Comparison of ENCODE assay signal across 19 mouse cellular contexts in genomic region chr6:57766287-57766686, GRCm38 (mm10). TPM values are rescaled to one million over a fixed set of nuclear protein-coding genes. Genes with fewer than 3 reads are reported as not detected.
DNase-seq lines count a peak whose midpoint lies in the region; ATAC-seq lines count a peak whose summit lies in the region.
"Had no signal": no experiment of that assay in that cellular context is flagged by ENCODE, and none has a peak within 500 bp of the region (broad histone marks: within the 10 kb centered on the region; RNA-seq: fewer than 3 reads in every experiment).

No protein-coding gene starts in this region.

- H3K36me3 ChIP-seq in heart, embryonic 10.5 days: peaks cover 10% of the 10 kb centered on the region
- no peaks in the 10 kb centered on the region for H3K36me3 ChIP-seq in liver, embryonic 11.5 days (ENCODE audit: control insufficient read depth, insufficient read depth, low read length)
- H3K36me3 ChIP-seq in stomach, embryonic 15.5 days: no peaks in the 10 kb centered on the region
- peaks cover 19% of the 10 kb centered on the region; the same call in 1 of the 2 replicates for H3K36me3 ChIP-seq in midbrain, embryonic 13.5 days

- no peaks in the 10 kb centered on the region for H3K9me3 ChIP-seq in heart, embryonic 10.5 days
- no peaks in the 10 kb centered on the region for H3K9me3 ChIP-seq in liver, embryonic 11.5 days (ENCODE audit: control insufficient read depth, low read length)
- no peaks in the 10 kb centered on the region for H3K9me3 ChIP-seq in stomach, embryonic 15.5 days
- no peaks in the 10 kb centered on the region for H3K9me3 ChIP-seq in midbrain, embryonic 13.5 days
- H3K9me3 ChIP-seq: heart, embryonic 15.5 days; neural tube, embryonic 13.5 days had no signal

- no peak overlapping the region for H3K4me3 ChIP-seq in heart, embryonic 10.5 days
- no peak overlapping the region for H3K4me3 ChIP-seq in liver, embryonic 11.5 days (ENCODE audit: low read depth, low read length)
- no peak overlapping the region for H3K4me3 ChIP-seq in stomach, embryonic 15.5 days (replicated peaks)
- no peak overlapping the region for H3K4me3 ChIP-seq in midbrain, embryonic 13.5 days (replicated peaks)
- H3K4me3 ChIP-seq: heart, embryonic 15.5 days; neural tube, embryonic 13.5 days had no signal

- peak; percentile 87 for ATAC-seq in liver, embryonic 11.5 days (replicated peaks; ENCODE audit: low FRiP score)
- peak; percentile 87 for ATAC-seq in stomach, embryonic 15.5 days (ENCODE audit: insufficient read depth, low FRiP score, low read depth)
- no peak for ATAC-seq in midbrain, embryonic 13.5 days
- ATAC-seq: forebrain, postnatal 0 days had no signal

- H3K9ac ChIP-seq in liver, embryonic 11.5 days (ENCODE audit: low read depth, low read length): no peak overlapping the region
- H3K9ac ChIP-seq in stomach, embryonic 15.5 days: no peak overlapping the region
- no peak overlapping the region for H3K9ac ChIP-seq in midbrain, embryonic 13.5 days (replicated peaks)
- H3K9ac ChIP-seq: forebrain, postnatal 0 days; heart, embryonic 15.5 days; hindbrain, embryonic 14.5 days; neural tube, embryonic 13.5 days had no signal

- H3K4me2 ChIP-seq in liver, embryonic 11.5 days: peak overlapping the region; percentile 39
- no peak overlapping the region for H3K4me2 ChIP-seq in stomach, embryonic 15.5 days
- H3K4me2 ChIP-seq in midbrain, embryonic 13.5 days (replicated peaks): no peak overlapping the region
- H3K4me2 ChIP-seq: heart, embryonic 15.5 days; hindbrain, embryonic 14.5 days; neural tube, embryonic 13.5 days had no signal

- H3K4me1 ChIP-seq in heart, embryonic 10.5 days: peaks cover 16% of the 10 kb centered on the region
- H3K4me1 ChIP-seq in liver, embryonic 11.5 days (replicated peaks; ENCODE audit: control insufficient read depth, insufficient read depth, low read length): peaks cover 29% of the 10 kb centered on the region
- H3K4me1 ChIP-seq in stomach, embryonic 15.5 days: no peaks in the 10 kb centered on the region
- no peaks in the 10 kb centered on the region for H3K4me1 ChIP-seq in midbrain, embryonic 13.5 days (replicated peaks)
- H3K4me1 ChIP-seq: neural tube, embryonic 13.5 days had no signal

- WGBS in heart, embryonic 10.5 days: 68% methylated on average over 1 of the region's 1 CpGs
- WGBS in liver, embryonic 11.5 days: 56% methylated on average over 1 of the region's 1 CpGs
- 68% methylated on average over 1 of the region's 1 CpGs for WGBS in stomach, embryonic 15.5 days
- WGBS in midbrain, embryonic 13.5 days: 96% methylated on average over 1 of the region's 1 CpGs

- peak overlapping the region; percentile 36; the same call in 1 of the 2 replicates for H3K27ac ChIP-seq in heart, embryonic 10.5 days
- peak overlapping the region; percentile 73; the same call in 1 of the 2 replicates for H3K27ac ChIP-seq in liver, embryonic 11.5 days (ENCODE audit: low read depth, low read length)
- H3K27ac ChIP-seq in stomach, embryonic 15.5 days: no peak overlapping the region
- no peak overlapping the region for H3K27ac ChIP-seq in midbrain, embryonic 13.5 days
- H3K27ac ChIP-seq: heart, embryonic 15.5 days; hindbrain, embryonic 14.5 days; neural tube, embryonic 13.5 days had no signal

- H3K27me3 ChIP-seq in heart, embryonic 10.5 days (ENCODE audit: insufficient read depth, poor library complexity, severe bottlenecking): no peaks in the 10 kb centered on the region
- H3K27me3 ChIP-seq in liver, embryonic 11.5 days (replicated peaks; ENCODE audit: control insufficient read depth, insufficient read depth, low read length): no peaks in the 10 kb centered on the region
- no peaks in the 10 kb centered on the region for H3K27me3 ChIP-seq in stomach, embryonic 15.5 days (replicated peaks)
- no peaks in the 10 kb centered on the region for H3K27me3 ChIP-seq in midbrain, embryonic 13.5 days
- H3K27me3 ChIP-seq: heart, embryonic 15.5 days; neural tube, embryonic 13.5 days had no signal

- DNase-seq in heart, embryonic 10.5 days (ENCODE audit: low spot score): no peak
- no peak for DNase-seq in heart, adult 18-20 months
- DNase-seq in spleen, postnatal 36 days (ENCODE audit: low spot score in 2 of 2): peak; percentile 50 to 71
- DNase-seq in spleen, postnatal 14 days (ENCODE audit: low spot score in 2 of 2): no peak
- no peak for DNase-seq in liver, embryonic 11.5 days (ENCODE audit: low spot score)
- DNase-seq in adrenal gland, postnatal 4 days (ENCODE audit: low spot score in 2 of 2): no peak
- DNase-seq: adrenal gland, adult 2 months; forebrain, postnatal 0 days; gastrocnemius, postnatal 10 days; kidney, adult 2 months; kidney, postnatal 36 days; left cerebral cortex, postnatal 4 days; lung, adult 2 months; right cerebral cortex, postnatal 4 days had no signal

RNA-seq across cellular contexts. Expression of gene Vopp1, which starts 58.7 kb away (rescaled TPM):
- polyA plus RNA-seq in heart, embryonic 10.5 days (2016; fragmentation: Nextera tagmentation; extraction: Ambion mirVana): 37.0 and 39.1 TPM in 2 replicates
- 10 to 100 TPM; 22.8 to 22.9 TPM for total RNA-seq in heart, adult 18-20 months (2021)
- polyA plus RNA-seq in liver, embryonic 11.5 days (2014; fragmentation: Nextera tagmentation; extraction: Ambion mirVana): 23.8 and 24.3 TPM in 2 replicates
- polyA plus RNA-seq in stomach, embryonic 15.5 days (2015; fragmentation: Nextera tagmentation; extraction: Ambion mirVana): 45.4 and 46.2 TPM in 2 replicates
- polyA plus RNA-seq in midbrain, embryonic 13.5 days (2015; fragmentation: Nextera tagmentation; extraction: Ambion mirVana): 170 and 171 TPM in 2 replicates
- 10 to 100 TPM; 26.2 to 29.9 TPM for total RNA-seq in adrenal gland, postnatal 4 days (2021)

Comparison
In these comparisons a context has a peak if more than half of its experiments do, and no peak if none do; other contexts are left out.
1. DNase-seq: peak in spleen, postnatal 36 days (2 of 2); none in heart, embryonic 10.5 days (single experiment), heart, adult 18-20 months (0 of 2), spleen, postnatal 14 days (0 of 2), liver, embryonic 11.5 days (single experiment) and adrenal gland, postnatal 4 days (0 of 2).
2. H3K27ac ChIP-seq: peak in heart, embryonic 10.5 days (single experiment) and liver, embryonic 11.5 days (single experiment); none in stomach, embryonic 15.5 days (single experiment) and midbrain, embryonic 13.5 days (single experiment).